Mouse (Mus musculus): ENCODE data around the gene Lmbr1. TPM values are rescaled to one million over a fixed set of nuclear protein-coding genes. Genes with fewer than 3 reads are reported as not detected.

The Lmbr1 gene
- total and polyA plus RNA-seq, 3 experiments: not detected

DNA sequence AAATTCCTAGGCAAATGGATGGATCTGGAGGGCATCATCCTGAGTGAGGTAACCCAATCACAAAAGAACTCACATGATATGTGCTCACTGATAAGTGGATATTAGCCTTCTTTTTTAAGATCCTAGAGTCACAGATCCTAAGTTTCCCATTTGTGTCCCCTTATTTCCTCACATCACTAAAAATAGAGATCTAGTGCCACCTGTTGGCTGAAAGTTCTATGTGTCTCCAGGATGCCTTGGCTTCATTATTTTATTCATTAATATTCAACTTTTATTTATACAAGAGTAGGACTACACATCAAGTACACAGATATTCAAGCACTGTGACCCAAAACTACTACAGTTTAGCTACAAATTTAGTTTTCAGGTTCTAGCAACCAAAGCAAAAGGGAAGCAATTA, 103.4 kb downstream of the Lmbr1 start:
- peak; percentile 18 for DNase-seq (ENCODE audit: extremely low read depth)
- Histone ChIP-seq H3K4me1 (ENCODE audit: control insufficient read depth in 1 of 2, insufficient read depth in 2 of 2) (peaks cover 0 to 6% of the 10 kb centered on the region in 2 experiments; a peak in 2 of 4 replicates), H3K9me3 (replicated peaks; ENCODE audit: low read length) (no peaks in the 10 kb centered on the region), H3K27ac (ENCODE audit: insufficient read depth, low read depth) (no peak overlapping the region), H3K27me3 (replicated peaks) (no peaks in the 10 kb centered on the region), H3K36me3 (replicated peaks in 1 of 2; ENCODE audit: control insufficient read depth in 1 of 2, insufficient read depth in 1 of 2, low read length in 1 of 2) (no peaks in the 10 kb centered on the region), H3K4me3 (replicated peaks in 1 of 3; ENCODE audit: low read depth in 2 of 3, low read length in 2 of 3, poor library complexity in 1 of 3) (no peak overlapping the region), H3K9ac (ENCODE audit: insufficient read depth, low read depth) (no peak overlapping the region), H3K4me2 (ENCODE audit: insufficient read depth, low read depth, poor library complexity, severe bottlenecking) (no peak overlapping the region), H3K79me2 (replicated peaks; ENCODE audit: control insufficient read depth, extremely low read depth, insufficient read depth, poor library complexity, severe bottlenecking) (no peaks in the 10 kb centered on the region)
- no peak for TF ChIP-seq ELF1 (IDR thresholded peaks at IDR 0.05; ENCODE audit: low read depth, low read length)
- TF ChIP-seq NELFE (IDR thresholded peaks at IDR 0.05; ENCODE audit: low read depth, low read length): no peak
- peak in 1 of 2 experiments; percentile 59; a peak in 2 of 4 replicates for TF ChIP-seq CTCF (conservative IDR thresholded peaks at IDR 0.05 in 1 of 2, IDR thresholded peaks at IDR 0.05 in 1 of 2; ENCODE audit: low read depth in 2 of 2, low read length in 2 of 2)
- TF ChIP-seq UBTF (IDR thresholded peaks at IDR 0.05; ENCODE audit: low read depth, low read length): no peak
- no peak for TF ChIP-seq RCOR1 (conservative IDR thresholded peaks at IDR 0.05; ENCODE audit: low read depth, low read length)
- peak; percentile 33; the same call in 1 of the 2 replicates for TF ChIP-seq SMC3 (IDR thresholded peaks at IDR 0.05; ENCODE audit: low read depth, low read length)
- no peak for TF ChIP-seq PAX5 (IDR thresholded peaks at IDR 0.05; ENCODE audit: low read length)
- TF ChIP-seq USF2 (conservative IDR thresholded peaks at IDR 0.05; ENCODE audit: low read depth, low read length): no peak
- TF ChIP-seq ETS1 (conservative IDR thresholded peaks at IDR 0.05; ENCODE audit: low read depth, low read length): no peak
- TF ChIP-seq NRF1 (IDR thresholded peaks at IDR 0.05; ENCODE audit: low read depth, low read length): no peak
- TF ChIP-seq E2F4 (IDR thresholded peaks at IDR 0.05; ENCODE audit: insufficient replicate concordance, low read depth, low read length): no peak
- peak; percentile 66 for TF ChIP-seq RAD21 (IDR thresholded peaks at IDR 0.05; ENCODE audit: low read depth, low read length)
- in situ Hi-C loops (cut with MboI; ENCODE audit: low pct_ligation_motif_present, low pct_unique_long_range_greater_than_20kb, low sequenced_read_pairs) (loop anchor here (25.0 kb wide), 2 partner anchors 362 to 812 kb away; partner anchors contain the start of gene Shh), dilution Hi-C loops (cut with MboI; ENCODE audit: extremely low pct_ligation_motif_present, extremely low pct_unique_long_range_greater_than_20kb, low sequenced_read_pairs) (no loop called here)

DNA sequence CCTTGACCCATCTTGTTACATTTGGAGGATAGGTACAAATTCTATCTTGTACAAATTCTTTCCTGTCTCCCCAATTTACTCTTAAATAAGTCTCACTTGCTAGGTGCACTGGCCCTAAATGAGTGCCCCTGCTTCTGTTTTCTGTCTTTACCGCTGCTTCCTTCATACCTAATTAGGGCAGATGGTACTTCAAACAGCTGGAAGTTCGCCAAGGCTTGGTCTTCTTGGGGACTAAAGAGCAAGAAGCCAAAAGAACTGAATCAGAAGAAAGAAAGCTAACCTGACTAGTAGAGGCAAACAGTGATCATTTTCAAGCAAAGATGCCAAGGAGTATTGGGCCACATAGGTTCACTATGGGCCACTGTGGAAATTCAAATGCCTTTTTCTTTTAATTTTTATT, 104.8 kb downstream of the Lmbr1 start:
- H3K4me3 ChIP-seq (replicated peaks in 1 of 3; ENCODE audit: low read depth in 2 of 3, low read length in 2 of 3, poor library complexity in 1 of 3): no peak overlapping the region
- no peaks in the 10 kb centered on the region for H3K4me1 ChIP-seq (ENCODE audit: control insufficient read depth in 1 of 2, insufficient read depth in 2 of 2)
- no peak for TF ChIP-seq JUN (IDR thresholded peaks at IDR 0.05; ENCODE audit: insufficient read depth, low read depth, low read length)
- no peak for TF ChIP-seq POLR2A (IDR thresholded peaks at IDR 0.05; ENCODE audit: low read depth, low read length)
- TF ChIP-seq NELFE (IDR thresholded peaks at IDR 0.05; ENCODE audit: low read depth, low read length): no peak
- no peak for TF ChIP-seq CHD2 (IDR thresholded peaks at IDR 0.05; ENCODE audit: low read length)
- TF ChIP-seq USF2 (conservative IDR thresholded peaks at IDR 0.05; ENCODE audit: low read depth, low read length): no peak
- TF ChIP-seq TCF12 (IDR thresholded peaks at IDR 0.05; ENCODE audit: low read depth, low read length): no peak
- no peak for TF ChIP-seq TBP (conservative IDR thresholded peaks at IDR 0.05; ENCODE audit: low read depth, low read length)
- in situ Hi-C loops (cut with MboI; ENCODE audit: low pct_ligation_motif_present, low pct_unique_long_range_greater_than_20kb, low sequenced_read_pairs): no loop called here
- dilution Hi-C loops (cut with MboI; ENCODE audit: extremely low pct_ligation_motif_present, extremely low pct_unique_long_range_greater_than_20kb, low sequenced_read_pairs): no loop called here
- H3K9me3 ChIP-seq (replicated peaks; ENCODE audit: low read length): no peaks in the 10 kb centered on the region
- H3K36me3 ChIP-seq (replicated peaks in 1 of 2; ENCODE audit: control insufficient read depth in 1 of 2, insufficient read depth in 1 of 2, low read length in 1 of 2): no peaks in the 10 kb centered on the region
- H3K4me2 ChIP-seq (ENCODE audit: insufficient read depth, low read depth, poor library complexity, severe bottlenecking): no peak overlapping the region
- no peaks in the 10 kb centered on the region for H3K27me3 ChIP-seq (replicated peaks)
- H3K79me2 ChIP-seq (replicated peaks; ENCODE audit: control insufficient read depth, extremely low read depth, insufficient read depth, poor library complexity, severe bottlenecking): no peaks in the 10 kb centered on the region
- no peak overlapping the region for H3K9ac ChIP-seq (ENCODE audit: insufficient read depth, low read depth)
- no peak for DNase-seq (ENCODE audit: extremely low read depth)
- no peak overlapping the region for H3K27ac ChIP-seq (ENCODE audit: insufficient read depth, low read depth)

Data from CH12.LX (cell line).